Mouse (Mus musculus): ENCODE data around the gene Gm6583. TPM values are rescaled to one million over a fixed set of nuclear protein-coding genes. Genes with fewer than 3 reads are reported as not detected.

Gene Gm6583
- polyA plus RNA-seq, 1 experiment from 2014 or later, result 0.08 TPM

DNA sequence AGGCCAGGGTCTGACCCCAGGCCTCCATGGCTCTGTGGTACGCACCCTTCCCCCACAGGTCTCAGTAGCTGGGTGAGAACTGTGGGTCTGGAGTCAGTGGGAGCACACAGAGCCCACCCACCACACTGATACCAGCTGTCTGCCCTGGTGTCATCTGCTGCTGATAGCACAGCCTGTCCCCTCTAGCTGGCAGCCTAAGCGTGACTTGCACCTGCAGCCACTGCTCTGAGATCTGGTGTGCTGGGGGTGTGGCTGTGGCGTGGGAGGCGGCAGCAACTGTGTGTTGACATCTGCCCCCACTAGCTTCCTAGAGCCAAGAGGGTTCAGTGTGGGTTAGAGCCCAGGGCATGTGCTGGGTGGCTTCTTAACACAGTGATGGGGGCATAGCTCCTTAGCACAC lies 20.3 kb upstream of the Gm6583 start:
- no peak overlapping the region for H3K9ac ChIP-seq (ENCODE audit: low read length)
- H3K4me3 ChIP-seq (ENCODE audit: low read depth, low read length), result no peak overlapping the region
- no peak overlapping the region for H3K27ac ChIP-seq (ENCODE audit: low read depth, low read length)
- H3K4me1 ChIP-seq (ENCODE audit: control insufficient read depth, insufficient read depth, low read length), result peaks cover 18% of the 10 kb centered on the region
- DNase-seq (ENCODE audit: low spot score) (no peak), ATAC-seq (no peak)
- no peaks in the 10 kb centered on the region for H3K27me3 ChIP-seq (replicated peaks; ENCODE audit: control insufficient read depth, insufficient read depth, low read length)
- peaks cover 68% of the 10 kb centered on the region for H3K36me3 ChIP-seq (ENCODE audit: control insufficient read depth, insufficient read depth, low read length)
- no peak overlapping the region for H3K4me2 ChIP-seq (ENCODE audit: low read length)
- WGBS, result 87% methylated on average over 4 of the region's 4 CpGs
- no peaks in the 10 kb centered on the region for H3K9me3 ChIP-seq (replicated peaks; ENCODE audit: control insufficient read depth, low read length)

DNA sequence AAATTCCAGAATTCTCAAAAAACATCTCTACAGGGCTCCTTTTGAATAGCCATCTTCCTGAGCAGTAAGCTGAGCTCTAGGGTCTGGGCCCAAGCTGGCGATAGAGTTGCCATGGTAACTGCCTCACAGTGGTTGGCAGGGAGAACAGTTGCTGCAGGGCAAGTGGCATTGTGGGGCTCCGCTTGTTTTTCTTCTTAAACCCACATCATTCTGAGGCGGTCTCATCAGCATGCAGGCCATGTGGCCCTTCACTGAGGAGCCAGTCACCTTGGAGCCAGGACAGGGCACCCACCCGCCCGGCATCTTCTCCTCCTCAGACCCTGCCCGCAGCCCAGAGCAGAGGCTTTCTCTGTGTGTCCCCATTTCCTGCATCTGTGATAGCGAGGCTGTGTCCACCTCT lies 16.1 kb upstream of the Gm6583 start:
- H3K9me3 ChIP-seq (replicated peaks; ENCODE audit: control insufficient read depth, low read length), result no peaks in the 10 kb centered on the region
- H3K4me2 ChIP-seq (ENCODE audit: low read length), result peak overlapping the region; percentile 42
- ATAC-seq (peak; percentile 94), DNase-seq (ENCODE audit: low spot score) (peak; percentile 96)
- H3K27me3 ChIP-seq (replicated peaks; ENCODE audit: control insufficient read depth, insufficient read depth, low read length), result no peaks in the 10 kb centered on the region
- no peak overlapping the region for H3K4me3 ChIP-seq (ENCODE audit: low read depth, low read length)
- H3K27ac ChIP-seq (ENCODE audit: low read depth, low read length), result peak overlapping the region; percentile 95
- 5% methylated on average over 7 of the region's 7 CpGs for WGBS
- peaks cover 79% of the 10 kb centered on the region for H3K36me3 ChIP-seq (ENCODE audit: control insufficient read depth, insufficient read depth, low read length)
- peaks cover 23% of the 10 kb centered on the region for H3K4me1 ChIP-seq (ENCODE audit: control insufficient read depth, insufficient read depth, low read length)
- H3K9ac ChIP-seq (ENCODE audit: low read length), result peak overlapping the region; percentile 59

DNA sequence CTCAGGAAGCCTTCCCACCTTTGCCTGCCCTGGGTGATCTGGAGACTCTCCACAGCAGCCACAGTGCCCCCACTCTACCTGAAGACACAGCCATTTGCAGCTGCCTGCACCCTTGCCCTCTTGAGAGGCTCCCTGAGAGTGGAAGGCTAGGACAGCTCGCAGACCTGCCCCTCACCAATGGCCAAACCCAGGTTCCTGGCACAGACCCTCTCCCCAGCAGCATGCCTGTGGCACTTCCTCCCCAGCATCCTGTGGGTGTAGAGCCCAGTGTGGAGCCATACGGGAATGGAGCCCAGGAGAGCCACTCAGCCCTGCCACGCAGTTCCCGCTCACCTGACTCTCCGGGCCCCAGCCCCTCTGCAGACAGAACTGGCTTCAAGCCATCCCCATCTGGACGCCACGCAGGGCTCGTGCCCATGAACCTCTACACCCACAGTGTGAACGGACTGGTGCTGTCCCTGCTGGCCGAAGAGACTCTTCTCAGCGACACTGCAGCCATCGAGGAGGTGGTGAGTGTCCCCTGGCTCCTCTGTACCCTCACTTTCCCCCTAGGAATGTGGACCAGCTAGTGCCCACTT lies 14.5 kb upstream of the Gm6583 start:
- ATAC-seq, result no peak
- Histone ChIP-seq H3K4me1 (ENCODE audit: control insufficient read depth, insufficient read depth, low read length) (peaks cover 23% of the 10 kb centered on the region), H3K4me3 (ENCODE audit: low read depth, low read length) (no peak overlapping the region), H3K27me3 (replicated peaks; ENCODE audit: control insufficient read depth, insufficient read depth, low read length) (no peaks in the 10 kb centered on the region), H3K27ac (ENCODE audit: low read depth, low read length) (peak overlapping the region; percentile 11; the same call in 1 of the 2 replicates), H3K4me2 (ENCODE audit: low read length) (no peak overlapping the region), H3K9me3 (replicated peaks; ENCODE audit: control insufficient read depth, low read length) (no peaks in the 10 kb centered on the region), H3K9ac (ENCODE audit: low read length) (peak overlapping the region; percentile 17; the same call in 1 of the 2 replicates), H3K36me3 (ENCODE audit: control insufficient read depth, insufficient read depth, low read length) (peaks cover 73% of the 10 kb centered on the region)
- WGBS, result 84% methylated on average over 12 of the region's 12 CpGs
- DNase-seq (ENCODE audit: low spot score), result no peak

DNA sequence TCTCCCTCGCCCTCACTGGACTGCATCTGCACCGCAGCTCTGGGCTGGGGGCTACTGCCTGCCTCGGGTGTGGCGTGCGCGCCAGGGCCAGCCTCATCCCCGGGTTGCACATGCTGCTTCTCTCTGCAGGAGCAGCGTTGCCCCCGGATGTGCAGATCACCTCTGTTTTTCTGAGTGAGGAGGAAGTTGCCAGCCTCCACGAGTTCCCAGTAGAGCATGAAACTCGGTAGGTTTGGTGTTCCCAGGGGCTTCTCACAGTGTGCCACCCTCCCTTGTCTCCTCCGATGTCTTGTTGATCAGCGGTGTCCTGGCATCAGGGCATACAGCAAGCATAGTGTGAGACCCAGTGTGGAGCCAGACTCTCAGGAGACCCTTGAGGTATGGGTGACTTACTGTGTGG lies 13.5 kb upstream of the Gm6583 start:
- Histone ChIP-seq H3K27ac (ENCODE audit: low read depth, low read length) (no peak overlapping the region), H3K4me1 (ENCODE audit: control insufficient read depth, insufficient read depth, low read length) (peaks cover 23% of the 10 kb centered on the region), H3K9ac (ENCODE audit: low read length) (no peak overlapping the region), H3K4me2 (ENCODE audit: low read length) (no peak overlapping the region), H3K4me3 (ENCODE audit: low read depth, low read length) (no peak overlapping the region), H3K36me3 (ENCODE audit: control insufficient read depth, insufficient read depth, low read length) (peaks cover 71% of the 10 kb centered on the region), H3K9me3 (replicated peaks; ENCODE audit: control insufficient read depth, low read length) (no peaks in the 10 kb centered on the region), H3K27me3 (replicated peaks; ENCODE audit: control insufficient read depth, insufficient read depth, low read length) (no peaks in the 10 kb centered on the region)
- DNase-seq (ENCODE audit: low spot score) (no peak), ATAC-seq (no peak)
- 88% methylated on average over 13 of the region's 13 CpGs for WGBS

DNA sequence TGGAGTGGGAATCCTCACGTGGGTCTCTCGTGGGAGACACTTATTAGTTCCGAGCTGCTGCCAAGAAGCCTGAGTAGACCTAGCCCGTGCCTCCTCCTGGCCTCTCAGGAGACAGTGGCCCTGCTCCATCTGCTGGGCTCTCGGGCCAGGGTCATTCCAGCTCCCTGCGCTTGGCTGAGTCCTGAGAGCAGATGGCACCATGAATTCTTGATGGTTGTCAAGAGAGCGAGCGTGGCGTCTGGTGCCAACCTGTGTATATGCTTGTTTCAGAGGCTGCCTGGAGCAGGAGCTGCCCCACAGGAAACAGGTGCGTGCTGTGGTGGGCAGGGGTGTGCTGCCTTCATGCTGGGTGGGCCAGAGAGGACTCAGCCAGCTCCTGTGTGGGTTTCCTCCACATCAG lies 12.8 kb upstream of the Gm6583 start:
- peaks cover 23% of the 10 kb centered on the region for H3K4me1 ChIP-seq (ENCODE audit: control insufficient read depth, insufficient read depth, low read length)
- H3K4me2 ChIP-seq (ENCODE audit: low read length), result no peak overlapping the region
- H3K36me3 ChIP-seq (ENCODE audit: control insufficient read depth, insufficient read depth, low read length), result peaks cover 72% of the 10 kb centered on the region
- H3K9me3 ChIP-seq (replicated peaks; ENCODE audit: control insufficient read depth, low read length), result no peaks in the 10 kb centered on the region
- no peak overlapping the region for H3K9ac ChIP-seq (ENCODE audit: low read length)
- H3K27ac ChIP-seq (ENCODE audit: low read depth, low read length), result no peak overlapping the region
- WGBS, result 88% methylated on average over 10 of the region's 10 CpGs
- no peak for ATAC-seq
- peak; percentile 42 for DNase-seq (ENCODE audit: low spot score)
- no peaks in the 10 kb centered on the region for H3K27me3 ChIP-seq (replicated peaks; ENCODE audit: control insufficient read depth, insufficient read depth, low read length)
- H3K4me3 ChIP-seq (ENCODE audit: low read depth, low read length), result no peak overlapping the region

DNA sequence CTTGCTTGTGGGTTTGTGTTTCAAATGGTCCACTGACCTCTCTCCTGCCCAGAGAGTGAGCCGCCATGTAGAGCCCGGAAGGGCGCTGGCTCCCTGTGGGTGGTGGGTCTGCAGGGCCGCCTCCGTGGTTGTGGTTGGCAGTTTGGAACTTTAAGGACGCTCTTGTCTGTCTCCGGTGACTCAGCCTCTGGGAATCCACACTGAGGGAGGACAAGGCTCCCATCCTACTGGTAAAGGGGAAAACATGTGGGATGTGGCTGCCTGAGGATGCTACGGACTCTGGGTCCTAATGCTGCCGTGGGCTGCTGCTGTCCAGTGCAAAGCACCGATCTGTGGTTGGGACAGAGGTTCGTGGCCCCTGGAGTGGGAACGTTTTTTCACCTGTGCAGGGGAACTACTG lies 12.1 kb upstream of the Gm6583 start:
- Histone ChIP-seq H3K27me3 (replicated peaks; ENCODE audit: control insufficient read depth, insufficient read depth, low read length) (no peaks in the 10 kb centered on the region), H3K4me2 (ENCODE audit: low read length) (no peak overlapping the region), H3K9me3 (replicated peaks; ENCODE audit: control insufficient read depth, low read length) (no peaks in the 10 kb centered on the region), H3K4me3 (ENCODE audit: low read depth, low read length) (no peak overlapping the region), H3K36me3 (ENCODE audit: control insufficient read depth, insufficient read depth, low read length) (peaks cover 73% of the 10 kb centered on the region), H3K4me1 (ENCODE audit: control insufficient read depth, insufficient read depth, low read length) (peaks cover 22% of the 10 kb centered on the region), H3K9ac (ENCODE audit: low read length) (no peak overlapping the region), H3K27ac (ENCODE audit: low read depth, low read length) (no peak overlapping the region)
- ATAC-seq, result no peak
- no peak for DNase-seq (ENCODE audit: low spot score)
- 91% methylated on average over 12 of the region's 12 CpGs for WGBS

DNA sequence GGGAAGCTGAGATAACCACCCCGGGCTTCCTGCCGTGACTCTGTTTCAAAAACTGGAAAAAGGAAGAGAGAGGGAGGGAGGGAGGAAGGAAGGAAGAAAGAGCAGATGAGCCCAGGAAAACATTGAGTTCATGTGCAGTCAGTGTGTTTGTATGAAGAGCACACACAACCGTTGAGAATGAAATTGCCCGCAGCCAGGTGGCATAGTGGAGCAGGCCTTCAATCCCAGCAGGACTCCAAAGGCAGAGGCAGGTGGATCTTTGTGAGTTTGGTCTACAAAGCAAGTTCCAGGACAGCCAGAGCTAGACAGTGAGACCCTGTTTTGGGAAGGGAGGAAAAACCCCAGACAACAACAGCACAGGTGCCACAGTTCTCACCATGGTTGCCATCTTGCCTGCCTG lies 11.5 kb upstream of the Gm6583 start:
- H3K9me3 ChIP-seq (replicated peaks; ENCODE audit: control insufficient read depth, low read length), result no peaks in the 10 kb centered on the region
- ATAC-seq (no peak), DNase-seq (ENCODE audit: low spot score) (no peak)
- H3K27ac ChIP-seq (ENCODE audit: low read depth, low read length), result no peak overlapping the region
- H3K27me3 ChIP-seq (replicated peaks; ENCODE audit: control insufficient read depth, insufficient read depth, low read length), result no peaks in the 10 kb centered on the region
- peaks cover 77% of the 10 kb centered on the region for H3K36me3 ChIP-seq (ENCODE audit: control insufficient read depth, insufficient read depth, low read length)
- H3K4me2 ChIP-seq (ENCODE audit: low read length), result no peak overlapping the region
- WGBS, result 90% methylated on average over 4 of the region's 4 CpGs
- peaks cover 16% of the 10 kb centered on the region for H3K4me1 ChIP-seq (ENCODE audit: control insufficient read depth, insufficient read depth, low read length)
- no peak overlapping the region for H3K9ac ChIP-seq (ENCODE audit: low read length)
- no peak overlapping the region for H3K4me3 ChIP-seq (ENCODE audit: low read depth, low read length)

DNA sequence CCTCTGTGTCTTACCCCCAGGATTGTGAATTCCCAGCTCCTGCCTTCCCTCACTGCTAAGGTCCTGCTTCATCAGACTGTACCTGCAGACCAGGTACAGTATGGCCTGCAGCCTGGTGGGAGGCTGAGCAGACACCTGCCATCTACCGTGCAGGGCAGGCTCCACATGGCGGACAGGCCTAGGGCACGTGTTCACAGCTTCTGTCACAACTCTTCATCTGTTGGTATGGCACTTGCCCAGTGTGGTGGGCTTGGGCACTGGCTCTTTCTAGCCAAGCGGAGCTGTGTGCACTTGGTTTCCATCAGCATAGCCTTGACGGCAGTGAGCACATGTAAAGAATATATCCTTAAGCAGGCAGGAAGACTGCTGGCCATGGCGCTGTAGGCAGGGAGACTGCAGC lies 11.0 kb upstream of the Gm6583 start:
- Histone ChIP-seq H3K27ac (ENCODE audit: low read depth, low read length) (no peak overlapping the region), H3K27me3 (replicated peaks; ENCODE audit: control insufficient read depth, insufficient read depth, low read length) (no peaks in the 10 kb centered on the region), H3K9ac (ENCODE audit: low read length) (no peak overlapping the region), H3K36me3 (ENCODE audit: control insufficient read depth, insufficient read depth, low read length) (peaks cover 81% of the 10 kb centered on the region), H3K4me3 (ENCODE audit: low read depth, low read length) (no peak overlapping the region), H3K4me1 (ENCODE audit: control insufficient read depth, insufficient read depth, low read length) (peaks cover 12% of the 10 kb centered on the region), H3K4me2 (ENCODE audit: low read length) (no peak overlapping the region), H3K9me3 (replicated peaks; ENCODE audit: control insufficient read depth, low read length) (no peaks in the 10 kb centered on the region)
- ATAC-seq (no peak), DNase-seq (ENCODE audit: low spot score) (no peak)
- WGBS, result 93% methylated on average over 6 of the region's 6 CpGs

DNA sequence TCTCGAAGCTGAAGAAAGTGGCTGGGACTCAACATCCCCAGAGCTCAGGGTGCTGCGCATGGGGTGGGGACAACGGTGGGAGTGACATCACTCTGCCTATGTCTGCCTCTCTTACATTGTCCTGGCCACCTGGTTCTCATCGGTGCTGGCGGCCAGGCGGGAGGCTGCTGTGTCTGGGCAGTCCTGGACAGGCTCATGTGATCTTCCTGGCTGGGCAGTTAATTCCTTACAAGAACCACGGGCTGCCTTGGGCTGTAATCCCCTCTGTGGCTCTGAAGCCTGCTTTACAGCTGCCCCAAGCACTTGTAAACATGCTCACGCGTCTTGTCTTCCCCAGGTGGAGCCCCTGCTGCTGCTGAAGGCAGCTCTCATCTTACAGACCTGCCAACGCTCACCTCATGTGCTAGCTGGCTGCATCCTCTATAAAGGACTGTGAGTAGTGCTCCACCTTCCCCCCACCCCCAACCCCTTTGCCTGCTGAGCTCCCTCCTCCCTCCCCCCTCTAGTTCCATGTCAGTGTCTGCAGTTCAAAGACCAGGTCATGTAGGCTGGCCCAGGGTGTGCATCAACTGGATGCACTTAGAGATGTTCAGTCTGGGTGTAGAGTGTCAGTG lies 8.5 kb upstream of the Gm6583 start:
- 79% methylated on average over 10 of the region's 10 CpGs for WGBS
- Histone ChIP-seq H3K27ac (ENCODE audit: low read depth, low read length) (no peak overlapping the region), H3K27me3 (replicated peaks; ENCODE audit: control insufficient read depth, insufficient read depth, low read length) (no peaks in the 10 kb centered on the region)

More for the DNA sequence above, 8.5 kb upstream of the Gm6583 start:
- Histone ChIP-seq H3K4me2 (ENCODE audit: low read length) (no peak overlapping the region), H3K9ac (ENCODE audit: low read length) (no peak overlapping the region), H3K4me1 (ENCODE audit: control insufficient read depth, insufficient read depth, low read length) (no peaks in the 10 kb centered on the region), H3K9me3 (replicated peaks; ENCODE audit: control insufficient read depth, low read length) (no peaks in the 10 kb centered on the region), H3K4me3 (ENCODE audit: low read depth, low read length) (no peak overlapping the region), H3K36me3 (ENCODE audit: control insufficient read depth, insufficient read depth, low read length) (peaks cover 66% of the 10 kb centered on the region)
- DNase-seq (ENCODE audit: low spot score), result no peak
- ATAC-seq, result no peak

Measured in forebrain, embryonic 14.5 days (tissue).